Mouse (Mus musculus) retina, postnatal 1 day (tissue): ENCODE measurements around the gene Chd4.
A peak's percentile ranks its signal among the peaks of the same experiment; 100 is the strongest.

Source experiments
- DNase-seq: peaks from one replicate; pipeline ENCODE4 v3.0.0-alpha.2; 2012

Chd4 gene

GRCm38 (mm10) chr6:125143904-125144303 is 48.1 kb downstream of the Chd4 start:
- no peak for DNase-seq

DNA sequence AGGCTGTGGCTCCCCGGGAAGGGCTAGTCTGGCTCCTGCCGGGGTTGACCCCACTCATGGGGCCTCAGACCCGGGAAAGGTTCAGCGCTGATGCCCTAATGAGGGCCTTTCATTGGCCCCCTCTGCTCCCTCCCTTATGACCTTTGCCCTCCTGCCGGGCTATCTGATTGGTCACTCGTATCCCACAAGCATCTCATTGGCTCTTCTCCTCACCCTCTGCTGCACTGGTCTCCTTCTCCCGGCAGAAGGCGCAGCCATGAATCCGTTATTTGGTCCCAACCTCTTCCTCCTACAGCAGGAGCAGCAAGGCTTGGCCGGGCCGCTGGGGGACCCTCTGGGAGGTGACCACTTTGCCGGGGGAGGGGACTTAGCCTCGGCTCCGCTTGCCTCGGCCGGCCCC is 49.2 kb downstream of the Chd4 start, which contains the start of gene Iffo1:
Iffo1 (plus strand) TSS at position 241 of the 400 bp plus-strand sequence.
- peak; percentile 99 for DNase-seq

GRCm38 (mm10) chr6:125145479-125145951 is 49.7 kb downstream of the Chd4 start:
- no peak for DNase-seq

GRCm38 (mm10) chr6:125146148-125146547 is 50.4 kb downstream of the Chd4 start:
- no peak for DNase-seq

- no peak for DNase-seq
Measured at GRCm38 (mm10) chr6:125146797-125147196, 51.0 kb downstream of the Chd4 start.

DNA sequence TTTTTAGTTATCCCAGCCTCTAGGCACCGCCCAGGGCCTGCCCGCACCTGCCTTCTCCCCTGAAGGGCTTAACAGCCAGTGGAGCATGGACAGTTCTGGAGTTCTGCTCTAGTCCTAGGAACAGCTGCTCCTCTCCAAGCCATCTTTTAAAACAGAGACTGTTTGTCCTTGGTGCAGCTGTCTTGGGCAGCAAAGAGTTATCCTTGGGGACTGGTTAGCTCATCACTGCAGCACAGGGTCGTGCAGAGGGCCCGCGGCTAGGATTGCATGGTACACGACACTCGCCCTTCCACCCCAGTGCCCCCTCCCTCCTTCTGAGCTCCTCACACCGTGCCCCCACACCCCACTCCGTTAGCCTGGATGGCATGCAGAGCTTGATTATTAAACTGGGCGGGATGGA is 51.5 kb downstream of the Chd4 start:
- peak; percentile 41 for DNase-seq

DNA sequence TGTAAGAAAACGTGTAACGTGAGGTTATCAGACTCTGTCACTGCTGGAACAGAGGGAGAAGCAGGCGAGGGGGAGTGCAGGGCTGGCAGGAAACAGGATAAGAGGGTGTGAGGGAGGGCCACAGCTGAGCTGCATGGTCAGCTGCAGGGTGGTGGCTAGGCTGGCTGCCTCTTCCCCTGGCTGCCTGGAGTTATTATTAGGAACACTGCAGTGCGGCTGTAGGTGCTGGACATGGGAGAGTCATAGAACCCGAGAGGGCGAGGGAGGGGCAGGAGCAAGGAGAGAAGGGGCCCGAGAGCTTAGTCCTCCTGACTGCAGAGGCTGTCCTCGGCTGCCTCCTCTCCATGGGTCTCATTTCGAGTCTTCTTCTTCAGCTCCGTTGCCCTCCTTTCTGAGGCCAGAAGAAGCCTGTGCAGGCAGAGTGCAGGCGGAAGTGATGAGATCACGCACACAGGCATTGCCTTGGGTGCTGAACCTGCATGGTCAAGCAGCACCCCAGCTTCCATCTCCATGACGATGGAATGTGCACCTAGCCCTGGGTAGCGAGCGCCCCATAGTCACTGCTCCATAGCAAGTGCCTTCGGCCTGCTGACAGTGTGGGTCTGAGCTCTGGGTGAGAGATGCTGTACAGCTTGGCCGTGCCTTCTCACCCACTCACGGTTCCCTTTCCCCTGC is 52.6 kb downstream of the Chd4 start:
- DNase-seq: no peak

GRCm38 (mm10) chr6:125148926-125149568 is 53.3 kb downstream of the Chd4 start:
- no peak for DNase-seq

GRCm38 (mm10) chr6:125149569-125149950 is 53.8 kb downstream of the Chd4 start:
- DNase-seq: no peak

GRCm38 (mm10) chr6:125152212-125153017 is 56.6 kb downstream of the Chd4 start:
- no peak for DNase-seq

- no peak for DNase-seq
Measured at GRCm38 (mm10) chr6:125153018-125153389, 57.2 kb downstream of the Chd4 start.

- DNase-seq: no peak
Measured at GRCm38 (mm10) chr6:125153682-125154081, 57.9 kb downstream of the Chd4 start.

DNA sequence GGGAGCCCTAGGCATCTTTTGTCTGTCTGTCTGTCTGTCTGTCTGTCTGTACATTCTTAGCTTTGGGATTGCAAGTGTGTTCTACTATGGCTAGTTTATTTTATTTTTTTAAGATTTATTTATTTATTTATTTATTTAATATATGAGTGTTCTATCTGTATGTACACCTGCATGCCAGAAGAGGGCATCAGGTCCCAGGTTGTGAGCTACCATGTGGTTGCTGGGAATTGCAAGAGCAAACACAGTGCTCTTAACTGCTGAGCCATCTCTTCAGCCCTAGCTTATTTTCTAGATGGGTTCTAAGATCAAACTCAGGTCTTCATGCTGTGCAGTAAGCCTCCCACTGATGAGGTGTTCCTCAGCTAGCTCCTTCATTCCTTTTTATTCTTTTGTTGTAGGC is 58.8 kb downstream of the Chd4 start:
- DNase-seq: peak; percentile 61

GRCm38 (mm10) chr6:125155262-125155661 is 59.5 kb downstream of the Chd4 start:
- DNase-seq: no peak

DNA sequence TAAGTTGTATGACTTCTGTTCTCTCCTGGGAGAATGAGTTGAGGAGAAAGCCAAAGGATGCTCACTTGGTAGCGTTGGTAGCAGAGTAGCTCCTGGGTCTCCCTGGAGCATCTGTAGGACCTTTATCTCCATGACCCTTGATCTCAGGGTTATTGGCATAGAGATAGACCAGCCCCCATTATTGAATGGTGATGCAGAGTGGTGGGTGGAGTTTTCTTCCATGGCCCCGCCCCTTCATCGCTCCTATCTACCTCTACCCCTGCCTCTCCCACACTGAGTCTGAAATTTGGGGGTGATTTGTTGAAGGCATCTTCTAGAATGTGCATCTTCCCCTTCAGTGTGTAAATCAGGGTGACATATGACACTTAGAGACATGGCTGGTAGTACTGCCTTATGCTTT is 60.7 kb downstream of the Chd4 start:
- no peak for DNase-seq

DNA sequence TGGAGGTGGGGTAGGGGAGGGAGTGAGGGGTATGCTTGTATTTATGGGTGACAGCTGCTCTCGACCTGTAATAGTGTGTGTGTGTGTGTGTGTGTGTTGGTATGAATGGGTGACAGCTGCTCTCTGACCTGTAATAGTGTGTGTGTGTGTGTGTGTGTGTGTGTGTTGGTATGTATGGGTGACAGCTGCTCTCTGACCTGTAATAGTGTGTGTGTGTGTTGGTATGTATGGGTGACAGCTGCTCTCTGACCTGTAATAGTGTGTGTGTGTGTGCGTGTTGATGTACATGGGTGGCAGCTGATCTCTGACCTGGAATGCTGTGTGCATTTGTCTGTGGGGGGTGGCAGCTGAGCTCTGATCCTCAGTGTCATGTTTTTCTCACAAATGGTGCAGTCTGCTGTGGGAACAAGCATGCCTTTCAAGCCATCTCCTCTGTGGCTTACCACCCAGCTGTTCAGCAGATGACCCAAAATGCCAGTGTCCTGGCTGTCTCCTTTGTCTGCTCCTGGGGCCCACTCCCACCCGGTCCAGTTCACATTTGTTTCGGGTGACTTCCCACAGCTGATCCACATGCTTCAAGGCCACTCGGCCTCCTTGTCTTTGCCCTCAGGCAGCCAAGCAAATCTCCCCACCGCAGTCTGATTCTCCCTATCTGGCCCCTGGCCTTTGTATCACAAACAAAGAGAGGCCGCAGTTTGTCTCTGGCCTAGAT is 61.3 kb downstream of the Chd4 start:
- peak; percentile 97 for DNase-seq

DNA sequence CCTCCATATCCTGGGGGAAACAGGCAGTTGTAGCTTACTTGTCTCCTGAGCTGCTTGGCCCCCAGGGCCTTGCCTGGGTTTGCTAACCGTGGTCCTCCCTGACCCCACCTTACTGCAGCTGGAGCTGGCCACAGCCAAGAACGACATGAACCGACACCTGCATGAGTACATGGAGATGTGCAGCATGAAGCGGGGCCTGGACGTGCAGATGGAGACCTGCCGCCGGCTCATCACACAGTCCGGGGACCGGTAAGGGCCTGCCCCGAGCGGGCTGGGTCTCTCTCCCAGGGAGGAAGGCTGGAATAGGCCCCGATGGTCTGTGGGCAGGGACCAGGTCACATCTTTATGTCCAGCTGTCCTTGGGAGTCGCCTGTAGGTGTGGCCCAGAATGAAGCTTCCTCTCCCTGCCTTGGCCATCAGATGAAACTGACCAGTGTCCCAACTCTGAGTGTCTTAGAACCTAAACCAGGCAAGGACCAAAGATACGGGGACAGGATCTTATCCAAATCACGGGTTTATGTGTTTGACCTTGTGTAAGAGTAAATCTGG is 63.2 kb downstream of the Chd4 start:
- DNase-seq: no peak

GRCm38 (mm10) chr6:125159773-125160557 is 64.2 kb downstream of the Chd4 start:
- no peak for DNase-seq

GRCm38 (mm10) chr6:125160558-125160853 is 64.7 kb downstream of the Chd4 start:
- DNase-seq: no peak

DNA sequence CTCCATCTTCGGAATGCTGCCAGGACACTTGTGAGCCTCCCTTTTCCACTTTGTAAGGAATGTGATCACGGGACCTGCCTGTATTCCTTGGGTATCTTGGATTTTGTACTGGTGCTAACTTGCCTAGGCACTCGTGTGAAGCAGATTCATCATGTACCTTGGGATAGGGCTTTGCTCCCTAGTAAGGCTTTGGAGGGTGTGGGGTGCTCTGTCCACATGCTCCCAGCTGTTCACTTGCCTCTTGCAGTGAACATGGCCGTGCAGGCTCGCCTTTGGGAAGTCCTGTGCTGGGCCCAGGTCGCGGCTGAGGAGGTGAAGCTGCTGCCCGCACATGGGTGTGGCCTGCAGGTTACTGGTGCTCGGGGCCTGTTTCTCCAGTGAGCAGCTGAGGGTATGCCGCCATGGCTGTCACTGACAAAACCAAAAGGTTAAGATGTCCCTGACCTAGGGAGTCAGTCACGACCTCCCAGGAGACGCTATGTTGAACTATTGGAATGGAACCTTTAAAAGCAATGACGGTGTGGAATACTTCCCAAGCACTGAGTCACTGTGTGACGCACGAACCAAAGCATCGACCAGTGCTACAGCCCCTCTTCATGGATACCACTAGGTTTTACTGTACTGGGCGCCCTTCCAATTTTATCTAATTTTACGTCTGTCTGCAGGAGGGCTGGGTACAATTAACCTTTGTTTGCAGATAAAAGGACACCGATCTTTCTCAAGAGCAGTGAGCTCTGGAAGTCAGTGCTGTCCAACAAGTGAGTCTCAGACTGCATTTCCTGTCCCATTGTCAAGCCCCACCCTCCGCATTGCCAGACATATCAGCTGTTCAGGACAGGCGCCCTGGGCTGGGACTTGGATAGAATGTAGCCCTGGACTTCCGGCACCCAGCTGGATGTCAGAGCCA is 65.3 kb downstream of the Chd4 start:
- peak; percentile 51 for DNase-seq

DNA sequence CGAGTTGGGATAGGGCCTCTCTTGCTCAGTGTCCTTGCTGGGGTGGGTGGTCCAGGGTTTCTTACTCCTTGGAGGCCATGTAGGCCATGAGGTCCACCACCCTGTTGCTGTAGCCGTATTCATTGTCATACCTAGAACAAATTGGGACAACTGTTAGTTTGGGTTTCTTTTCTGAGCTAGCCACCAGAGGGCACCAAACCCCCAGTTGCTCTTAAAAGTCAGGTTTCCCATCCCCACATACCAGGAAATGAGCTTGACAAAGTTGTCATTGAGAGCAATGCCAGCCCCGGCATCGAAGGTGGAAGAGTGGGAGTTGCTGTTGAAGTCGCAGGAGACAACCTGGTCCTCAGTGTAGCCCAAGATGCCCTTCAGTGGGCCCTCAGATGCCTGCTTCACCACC is 66.2 kb downstream of the Chd4 start:
- DNase-seq: peak; percentile 80
